Mouse (Mus musculus) heart, adult 11 months (tissue): ENCODE data around the gene Xrra1.

Experiments used
- DNase-seq: peaks from one replicate; pipeline ENCODE4 v3.0.0; 2022

Gene Xrra1

DNA sequence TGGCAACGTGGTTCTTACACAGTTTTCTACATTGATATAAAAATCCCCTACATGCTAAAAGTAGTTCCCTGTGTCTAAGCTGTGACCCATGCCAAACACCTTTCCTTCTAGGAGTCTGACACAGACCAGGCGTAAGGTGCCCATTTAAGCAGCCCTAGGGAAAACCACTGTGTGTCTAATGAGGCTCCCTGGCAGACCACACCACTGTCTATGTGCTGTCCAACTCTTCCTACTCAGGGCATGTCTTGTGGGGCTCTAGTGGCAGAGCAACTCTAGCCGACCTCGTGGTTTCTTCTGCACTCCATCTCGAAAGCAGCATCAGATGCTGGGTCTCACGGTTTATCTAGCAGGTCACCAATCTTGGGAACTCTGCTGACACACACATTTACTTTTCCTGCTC lies 7.3 kb upstream of the Xrra1 start:
- DNase-seq, result peak; percentile 68

DNA sequence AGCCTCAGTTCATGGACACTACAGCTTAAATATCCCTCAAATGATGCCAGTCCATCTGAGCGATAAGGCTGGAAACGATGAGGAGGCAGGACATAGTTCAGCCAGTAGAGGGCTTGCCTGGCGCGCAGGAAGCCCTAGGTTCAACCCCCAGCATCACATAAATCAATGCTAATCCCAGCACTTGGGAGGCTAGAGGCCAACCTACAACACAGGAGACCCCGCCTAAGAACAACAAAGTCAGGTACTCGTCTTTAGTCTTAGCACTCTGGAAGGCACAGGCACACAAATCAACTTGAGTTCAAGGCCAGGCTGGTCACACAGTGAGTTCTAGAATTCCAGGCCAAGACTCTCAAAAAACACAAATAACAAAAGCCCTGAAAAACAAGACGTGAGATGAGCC lies 5.6 kb upstream of the Xrra1 start:
- peak; percentile 57 for DNase-seq

DNA sequence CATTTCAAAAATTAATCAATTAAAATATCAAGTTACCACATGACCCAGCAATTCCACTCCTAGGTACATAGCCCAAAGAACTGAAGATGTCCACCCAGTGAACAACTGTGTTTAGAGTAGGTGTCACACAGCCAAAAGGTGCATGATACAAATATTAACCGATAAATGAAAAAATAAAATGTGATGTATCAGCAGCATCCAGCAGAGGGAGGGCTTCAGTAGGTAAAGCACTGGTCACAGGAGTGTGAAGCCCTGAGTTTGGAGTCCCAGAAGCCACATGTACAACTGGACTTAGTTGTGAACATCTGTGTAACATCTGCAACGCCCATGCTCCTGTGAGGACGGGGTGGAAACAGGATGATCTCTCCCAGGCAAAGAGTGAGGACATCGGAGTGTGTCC lies 4.6 kb upstream of the Xrra1 start:
- peak; percentile 82 for DNase-seq

DNA sequence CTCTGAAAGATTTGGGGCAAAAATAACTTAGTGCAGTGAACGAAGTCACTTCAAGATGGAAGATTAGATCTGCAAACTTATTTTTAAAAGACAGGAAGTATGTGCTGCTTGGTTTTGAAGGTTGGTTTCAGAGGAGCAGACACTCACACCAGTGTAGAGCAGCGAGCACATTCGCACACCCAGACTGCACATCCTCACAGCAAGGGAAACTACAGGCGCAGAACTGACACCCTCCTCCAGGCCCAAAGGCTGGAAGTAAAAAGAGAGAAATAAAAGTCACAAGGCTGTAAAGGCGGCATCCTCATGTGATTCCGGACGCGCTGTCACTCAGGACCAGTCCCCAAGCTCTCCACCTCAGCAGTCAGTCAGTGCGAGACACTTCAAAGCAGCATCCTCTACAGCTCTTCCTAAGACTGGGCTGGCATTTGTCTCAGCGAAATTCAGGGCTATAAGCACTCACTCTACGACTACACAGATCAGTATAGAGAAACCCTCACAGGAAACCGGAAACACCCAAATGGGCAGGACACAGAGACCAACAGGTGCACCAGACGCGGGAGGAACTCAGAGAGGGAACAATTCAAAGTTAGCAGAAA lies 2.6 kb upstream of the Xrra1 start:
- DNase-seq, result no peak

DNA sequence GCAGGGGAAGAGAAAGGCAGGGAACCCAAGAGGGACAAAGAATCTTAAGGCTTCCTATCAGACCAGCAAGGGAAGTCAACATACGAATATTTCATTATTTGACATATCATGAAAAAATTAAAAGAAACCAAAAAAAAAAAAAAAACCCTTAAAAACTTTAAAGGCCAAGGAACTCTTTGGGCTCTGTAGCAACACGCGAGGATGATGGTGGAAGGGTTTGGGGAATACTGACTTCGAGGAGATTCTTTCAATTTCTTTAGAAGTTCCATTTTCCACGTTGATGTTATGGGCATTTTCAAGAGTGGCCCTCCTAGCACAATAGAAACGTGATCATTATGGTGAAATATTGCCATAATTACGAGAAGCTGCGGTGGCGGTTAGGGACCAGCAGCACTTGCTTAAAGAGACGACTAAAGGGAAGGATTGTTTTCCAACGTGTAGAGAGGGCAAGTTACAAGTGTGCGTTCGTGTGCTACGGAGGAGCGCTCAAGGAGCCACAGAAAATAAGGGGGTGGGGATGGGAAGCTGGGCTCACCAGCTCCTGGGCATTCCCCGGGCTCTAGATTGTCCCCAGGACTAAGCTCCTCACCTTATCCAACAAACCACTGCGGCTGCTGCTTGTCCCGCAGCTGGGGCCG lies 622 bp upstream of the Xrra1 start:
- DNase-seq, result no peak

DNA sequence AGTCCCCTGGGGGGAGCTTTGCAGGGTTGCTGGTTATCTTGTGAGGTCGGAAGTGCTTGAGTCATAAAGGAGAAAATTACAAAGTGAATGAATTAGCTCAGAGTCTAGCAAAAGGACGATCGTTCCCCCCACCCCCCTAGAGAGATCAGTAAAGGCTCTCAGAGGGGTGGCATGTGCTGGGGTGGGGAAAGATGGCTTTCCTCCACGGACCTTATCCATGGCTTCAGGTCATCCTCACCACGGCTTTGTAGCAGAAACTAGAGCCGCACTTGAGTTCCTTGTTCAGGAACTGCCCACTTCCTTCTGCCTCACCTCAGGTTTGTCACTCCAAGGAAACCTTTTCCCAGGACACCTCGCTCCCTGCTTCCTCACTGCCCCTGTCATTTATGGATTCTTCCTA lies 4.4 kb downstream of the Xrra1 start, which contains the start of gene Spcs2:
TSS of gene Spcs2 (minus strand) at position 101 of the 400 bp plus-strand sequence.
- DNase-seq, result no peak

DNA sequence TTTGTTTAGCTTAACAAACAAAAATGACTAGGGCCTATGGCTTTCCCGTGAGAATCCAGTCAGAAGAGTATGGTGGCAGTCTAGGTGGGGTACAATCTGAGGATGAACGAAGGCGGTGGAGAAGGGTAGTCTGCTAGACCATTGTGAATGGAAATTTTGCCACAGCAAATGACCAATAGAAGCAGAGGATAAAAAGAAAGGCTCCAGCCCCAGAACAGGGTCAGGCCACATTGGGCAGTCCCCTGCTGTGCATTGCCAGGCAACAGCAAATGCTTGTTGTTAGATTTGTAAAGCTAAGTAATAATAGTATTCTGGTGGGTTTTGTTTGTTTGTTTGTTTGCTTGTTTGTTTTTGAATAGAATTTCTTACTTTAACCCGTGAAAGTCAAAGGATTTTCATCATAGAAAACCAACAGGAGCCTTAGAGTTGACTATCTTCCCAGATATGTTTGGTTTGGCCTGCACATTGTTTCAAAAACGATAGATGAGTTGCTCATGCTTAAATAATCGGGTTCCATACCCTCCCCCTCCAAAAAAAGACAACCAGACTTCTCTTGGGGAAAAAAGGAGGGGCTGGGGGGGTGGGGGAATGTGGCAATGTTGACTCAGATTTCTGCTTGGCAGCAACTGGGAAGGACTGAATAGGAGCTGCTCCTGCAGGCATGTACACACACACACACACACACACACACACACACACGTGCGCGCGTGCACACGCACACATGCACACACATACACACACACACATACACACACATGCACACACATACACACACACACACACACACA lies 5.5 kb downstream of the Xrra1 start:
- no peak for DNase-seq

DNA sequence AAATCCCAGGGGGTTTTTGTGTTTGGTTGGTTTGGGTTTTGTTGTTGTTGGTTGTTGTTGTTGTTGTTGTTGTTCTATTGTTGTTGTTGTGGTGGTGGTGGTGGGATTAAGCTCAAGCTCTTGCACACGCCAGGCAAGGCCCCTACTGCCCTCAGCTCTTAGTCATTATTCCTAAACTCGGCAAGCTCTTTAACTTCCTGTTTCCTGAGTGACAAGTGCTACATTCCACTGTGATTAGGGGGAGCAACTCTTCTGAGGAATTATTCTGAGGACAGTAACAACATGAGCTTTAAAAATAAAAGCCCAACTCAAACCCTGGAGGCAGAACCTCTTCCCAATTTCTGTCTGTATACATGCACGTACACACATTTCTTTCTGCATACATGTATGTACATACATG lies 6.3 kb downstream of the Xrra1 start:
- DNase-seq, result no peak

DNA sequence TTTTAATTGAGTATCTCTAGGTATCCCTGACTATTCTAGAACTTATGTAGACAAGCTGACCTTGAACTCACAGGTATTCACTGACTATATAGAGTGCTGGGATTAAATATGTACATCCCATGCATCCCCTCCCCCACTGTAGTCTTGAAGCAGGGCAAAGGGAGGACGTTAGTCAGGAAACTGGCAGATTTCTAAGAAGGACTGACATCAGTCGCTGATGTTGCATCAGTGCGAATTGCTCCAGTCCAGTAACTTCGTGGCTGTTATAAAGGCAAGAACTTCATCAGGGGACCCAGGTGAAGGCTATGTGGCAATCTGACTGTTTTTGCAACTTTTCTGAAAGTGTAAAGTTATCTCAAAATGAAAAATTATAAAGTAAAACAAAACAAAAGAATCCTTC lies 10.4 kb downstream of the Xrra1 start:
- no peak for DNase-seq

DNA sequence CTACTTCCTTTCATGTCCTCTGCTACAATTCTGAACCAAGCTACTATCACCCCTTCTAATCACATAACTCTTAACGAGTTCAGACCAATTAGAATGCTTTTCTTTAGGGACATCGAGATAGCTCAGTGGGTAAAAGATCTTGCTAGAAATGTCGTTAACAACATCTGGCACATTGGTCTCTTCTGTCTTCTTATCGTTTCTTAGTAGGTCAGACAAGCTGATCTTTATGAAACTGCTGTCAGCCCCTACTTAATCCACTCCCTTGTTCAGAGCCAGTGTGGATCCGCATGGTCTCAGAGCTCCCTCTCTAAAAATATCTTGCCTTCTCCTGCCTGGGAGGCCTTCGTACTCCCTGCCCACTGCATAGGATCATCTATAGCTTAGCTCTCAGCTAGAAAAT lies 15.0 kb downstream of the Xrra1 start:
- no peak for DNase-seq

DNA sequence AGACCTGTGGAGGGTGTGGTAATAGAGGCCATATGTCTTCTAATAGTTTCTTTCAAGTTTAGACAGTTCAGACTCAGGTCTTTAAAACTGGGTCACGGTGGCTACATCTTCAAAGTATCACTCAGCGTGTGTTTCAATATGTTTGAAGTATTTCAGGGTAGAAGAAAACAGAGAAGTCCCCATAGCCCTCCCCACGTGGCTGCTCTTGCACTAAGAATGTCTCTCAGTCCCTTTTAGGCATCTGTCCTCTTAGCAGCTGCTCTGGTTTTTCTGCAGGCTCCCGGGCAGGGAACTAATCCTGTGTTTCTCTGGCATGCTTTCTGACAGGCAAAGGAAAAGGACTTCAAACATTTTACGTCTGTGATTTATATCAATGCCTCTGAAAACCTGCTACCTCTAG lies 17.0 kb downstream of the Xrra1 start:
- DNase-seq, result peak; percentile 81

DNA sequence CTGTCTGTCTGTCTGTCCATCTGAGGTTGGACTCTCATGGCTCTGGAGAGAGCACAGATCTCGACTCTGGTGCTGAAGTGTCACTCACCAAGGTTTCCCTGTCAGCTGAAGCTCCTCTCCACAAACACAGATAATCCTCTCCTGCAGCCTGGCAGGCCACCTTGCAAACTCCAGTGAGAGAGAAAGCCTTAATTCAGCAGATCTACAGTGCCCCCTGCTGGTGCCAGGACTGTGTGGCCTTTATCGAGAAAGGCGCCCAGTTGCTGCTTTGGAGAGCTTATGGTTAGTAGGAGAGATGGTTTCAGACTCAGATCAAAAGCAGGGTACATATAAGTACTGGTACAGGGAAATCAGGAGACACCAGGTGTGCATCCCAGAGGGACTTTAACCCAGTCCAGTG lies 17.4 kb downstream of the Xrra1 start:
- peak; percentile 94 for DNase-seq

DNA sequence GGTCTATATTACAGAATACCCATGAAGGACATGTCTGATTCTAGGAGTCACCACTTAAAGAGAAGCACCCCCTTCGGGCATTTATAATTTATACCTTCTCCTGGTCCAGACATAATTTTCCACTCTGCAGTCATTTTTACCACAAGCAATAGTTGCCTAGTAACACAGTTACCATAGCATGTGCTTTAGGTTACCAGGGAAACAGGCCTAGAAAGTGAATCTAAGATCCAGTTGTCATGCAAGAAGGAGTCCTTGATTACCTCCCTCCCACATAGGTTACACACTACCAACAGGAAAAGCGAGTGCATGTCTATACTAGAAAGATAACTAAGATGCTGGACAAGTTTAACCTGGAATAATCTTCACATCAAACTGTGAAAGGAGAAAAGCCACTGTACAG lies 19.3 kb downstream of the Xrra1 start:
- no peak for DNase-seq

DNA sequence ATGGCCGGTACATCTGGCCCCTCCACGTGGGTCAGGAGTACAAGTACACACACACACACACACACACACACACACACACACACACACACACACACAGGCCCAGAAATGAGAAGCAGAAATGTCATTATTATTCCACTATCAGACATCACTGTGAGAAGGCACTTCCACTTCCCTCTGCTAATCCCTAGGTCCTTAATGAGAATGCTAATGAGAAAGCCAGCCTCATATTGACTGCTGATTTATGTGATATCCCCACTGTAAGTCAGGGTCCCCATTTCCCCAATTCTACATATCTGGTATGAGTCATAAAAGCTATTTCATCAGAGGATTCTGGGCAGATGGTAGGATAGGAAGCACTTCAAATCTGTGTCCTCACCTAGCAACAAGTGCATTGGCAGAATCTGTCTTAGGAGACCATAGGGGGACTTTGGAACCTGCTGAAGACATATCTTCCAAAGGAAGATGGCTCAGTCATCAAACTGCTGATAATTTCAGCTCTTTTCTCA lies 28.4 kb downstream of the Xrra1 start:
- no peak for DNase-seq

DNA sequence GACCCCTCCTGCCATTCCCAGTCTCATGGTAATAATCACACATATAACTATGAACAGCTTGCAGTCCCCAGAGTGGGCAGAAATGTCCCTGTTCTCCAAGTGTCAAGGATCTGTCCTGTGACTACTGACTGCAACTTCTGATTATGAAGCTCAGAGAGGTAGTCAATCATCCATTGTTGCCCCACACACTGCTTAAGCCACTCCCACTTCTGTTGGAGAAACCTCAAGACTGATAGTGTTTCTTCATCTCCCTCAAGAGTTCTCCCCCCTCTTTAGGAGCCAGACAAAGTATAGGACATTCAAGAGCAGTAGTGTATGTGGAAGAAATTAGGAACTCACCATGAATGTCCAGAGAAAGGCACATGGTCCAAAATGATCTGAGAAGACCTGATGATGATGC lies 28.8 kb downstream of the Xrra1 start:
- DNase-seq, result no peak

DNA sequence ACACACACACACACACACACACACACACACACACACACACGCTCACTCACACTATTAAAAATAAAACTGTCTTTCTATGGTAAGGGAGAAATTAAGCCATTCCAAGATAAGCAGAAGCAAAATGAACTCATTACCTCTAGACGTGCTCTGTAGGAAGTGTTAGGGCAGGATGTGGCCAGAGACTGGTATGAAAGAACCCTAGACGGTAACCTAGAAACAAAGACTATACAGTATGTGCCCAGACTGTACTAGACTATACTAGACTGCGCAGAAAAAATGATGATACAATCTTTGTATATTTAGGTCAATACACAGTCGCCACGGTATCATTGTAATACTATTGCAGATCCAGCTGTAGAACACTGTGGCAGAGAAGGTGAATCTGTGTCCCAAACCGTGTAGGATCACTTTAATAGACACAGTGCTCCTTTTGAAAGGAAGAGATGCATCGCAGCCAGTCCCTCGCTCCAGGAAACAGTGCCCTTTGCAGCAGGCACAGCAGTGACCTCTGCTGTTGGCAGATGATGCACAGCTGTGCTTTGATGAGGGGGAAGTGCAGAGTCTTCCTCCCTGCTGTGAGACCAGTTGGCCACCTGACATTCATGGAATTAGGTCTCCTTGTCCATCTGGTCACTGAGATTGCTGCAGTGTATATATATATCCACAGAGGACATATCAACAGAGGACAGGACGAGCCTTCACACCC lies 30.4 kb downstream of the Xrra1 start:
- no peak for DNase-seq

DNA sequence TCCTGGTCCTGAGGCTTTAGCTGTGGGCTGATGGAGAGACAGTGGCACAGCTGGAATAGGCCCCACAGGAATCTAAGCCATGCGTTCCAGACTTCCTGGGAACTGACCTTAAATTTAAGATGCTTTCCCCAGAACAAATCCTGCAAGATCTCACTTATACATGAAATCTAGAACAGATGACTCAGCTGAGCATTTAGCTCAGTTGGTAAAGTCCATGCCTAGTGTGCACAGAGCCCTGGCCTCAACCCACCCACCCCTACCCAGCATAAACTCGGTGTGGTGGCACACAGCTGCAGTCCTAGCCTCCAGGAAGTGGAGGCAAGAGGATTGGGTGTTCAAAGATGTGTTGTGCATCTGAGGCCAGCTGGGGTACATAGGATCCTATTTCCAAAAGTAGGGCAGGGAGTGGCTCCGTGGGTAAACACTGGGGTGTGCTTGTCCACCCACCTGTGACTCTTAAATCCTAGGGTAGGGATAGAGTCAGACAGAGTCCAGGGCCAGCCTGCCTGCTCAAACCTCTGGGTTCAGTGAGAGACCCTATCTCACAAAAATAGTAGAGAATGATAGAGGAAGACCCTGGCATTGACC lies 31.3 kb downstream of the Xrra1 start:
- no peak for DNase-seq

DNA sequence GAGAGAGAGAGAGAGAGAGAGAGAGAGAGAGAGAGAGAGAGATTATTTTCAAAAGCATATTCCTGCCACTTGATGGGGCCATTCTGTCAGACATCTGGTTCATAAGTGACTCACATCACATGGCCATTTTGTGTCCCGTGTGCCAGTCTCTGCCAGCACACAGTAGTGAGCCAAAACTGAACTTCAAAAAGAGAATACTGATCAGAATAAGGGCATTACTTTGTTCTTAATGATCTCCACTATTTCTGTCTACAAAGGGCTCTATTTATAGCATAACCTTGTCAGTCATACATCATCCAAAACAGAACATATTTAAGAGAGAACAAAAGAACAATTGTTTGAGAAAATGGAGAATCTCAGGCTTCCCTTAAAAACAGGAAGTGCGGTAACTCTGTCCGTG lies 32.6 kb downstream of the Xrra1 start:
- no peak for DNase-seq

DNA sequence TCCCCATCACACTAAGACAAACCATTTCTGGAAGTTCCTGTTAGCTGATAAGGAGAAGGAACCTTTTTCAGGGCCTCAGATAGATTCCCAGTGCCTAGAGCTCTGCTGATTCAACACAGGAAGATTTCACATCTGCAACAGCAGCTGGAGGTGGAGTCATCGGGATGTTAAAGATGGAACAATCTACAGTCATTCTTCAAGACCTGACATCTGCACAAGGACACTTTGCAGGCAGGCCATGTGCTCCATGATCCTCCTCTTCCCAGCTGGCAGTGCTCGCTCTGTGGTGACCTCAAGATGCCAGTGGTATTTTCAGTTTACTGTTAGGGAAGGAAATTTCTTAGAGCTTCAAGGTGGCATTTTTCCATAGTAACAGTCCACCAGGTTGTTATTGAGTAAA lies 33.4 kb downstream of the Xrra1 start:
- DNase-seq, result no peak

DNA sequence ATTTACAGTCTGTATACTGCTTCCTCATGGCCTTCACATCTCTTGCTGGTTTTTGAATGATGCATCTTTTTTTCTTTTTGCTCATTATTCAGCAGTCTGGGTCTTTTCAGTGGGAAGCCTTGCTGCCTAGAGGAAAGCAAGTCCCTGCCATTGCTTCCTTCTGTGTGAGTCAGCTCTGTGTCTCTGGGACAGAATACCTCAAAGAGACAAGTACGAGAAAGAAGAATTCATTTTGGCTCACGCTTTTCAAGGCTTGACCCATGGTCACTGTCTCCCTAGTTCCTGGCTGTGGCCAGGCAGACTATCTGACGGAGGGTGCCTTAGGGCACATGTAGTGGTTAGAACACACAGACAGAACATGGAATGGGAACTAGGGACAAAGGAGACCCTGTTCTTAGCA lies 35.1 kb downstream of the Xrra1 start:
- no peak for DNase-seq

DNA sequence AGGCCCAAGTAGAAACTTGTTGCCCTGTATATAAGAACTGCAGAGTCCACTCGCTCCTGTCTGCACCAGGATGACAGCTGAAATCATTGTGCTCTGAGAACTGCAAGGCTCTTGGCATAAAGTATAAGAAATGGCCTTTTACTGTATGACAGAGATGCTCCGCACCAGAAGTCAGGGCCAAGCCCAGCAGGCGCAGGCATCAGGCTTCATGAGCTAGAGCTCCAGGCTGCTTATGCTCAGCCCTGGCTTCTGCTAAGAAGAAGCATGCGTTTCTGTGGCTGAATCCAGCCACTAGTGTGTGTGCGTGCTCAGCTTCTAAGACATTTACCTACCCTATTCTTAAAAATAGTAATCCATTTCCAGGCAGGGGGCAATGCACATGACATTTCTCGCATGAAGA lies 35.6 kb downstream of the Xrra1 start:
- no peak for DNase-seq

DNA sequence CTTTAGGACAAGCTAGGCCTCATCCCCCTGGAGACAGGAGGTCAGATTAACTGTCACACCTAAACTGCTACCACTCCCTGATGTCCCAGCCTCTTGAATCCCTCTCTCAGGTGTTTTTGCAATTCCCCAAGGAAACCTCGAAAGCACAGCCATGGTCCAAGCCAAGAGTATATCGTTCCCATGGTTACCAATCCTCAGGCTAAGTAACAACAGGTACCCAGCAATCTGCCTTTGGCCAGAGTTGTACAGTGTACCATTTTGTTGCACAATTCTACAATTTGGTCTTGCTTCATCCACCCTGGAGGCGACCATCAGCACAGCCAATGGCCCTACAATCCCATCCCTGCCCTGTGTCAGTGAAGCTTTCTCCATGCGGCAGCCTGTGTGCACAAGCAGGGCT lies 38.0 kb downstream of the Xrra1 start:
- DNase-seq, result no peak

DNA sequence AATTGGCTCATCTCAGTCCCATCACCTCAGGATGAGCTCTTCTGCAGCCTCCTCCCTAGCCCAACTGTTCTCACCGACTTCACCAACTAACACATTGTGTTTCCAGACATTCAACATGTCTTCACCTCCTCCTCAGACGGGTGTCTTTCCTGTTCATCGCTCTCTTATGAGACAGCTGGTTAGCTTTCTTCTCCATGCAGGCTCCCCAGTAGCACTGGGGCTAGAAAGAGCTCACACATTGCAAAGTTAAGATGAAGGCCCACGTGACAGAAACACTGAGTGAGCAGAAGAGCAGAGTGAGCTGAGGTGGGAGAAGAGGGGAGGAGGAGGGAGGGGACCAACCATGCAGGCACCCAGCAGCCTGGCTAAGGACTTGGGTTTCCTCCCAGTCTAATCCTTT lies 43.3 kb downstream of the Xrra1 start:
- DNase-seq, result no peak
